Mouse (Mus musculus) skeletal muscle tissue, adult 2 months (tissue): ENCODE results near the gene Oxct2a.
"Not testable (repeated sequence)": the region's sequence is repeated elsewhere in the genome, so short reads cannot be mapped to it uniquely, and the experiment has no call there.

Source experiments
- DNase-seq: peaks from one replicate; pipeline ENCODE4 v3.0.0-alpha.2; 2012; ENCODE audit warnings: low read depth, low spot score

The Oxct2a gene

DNA sequence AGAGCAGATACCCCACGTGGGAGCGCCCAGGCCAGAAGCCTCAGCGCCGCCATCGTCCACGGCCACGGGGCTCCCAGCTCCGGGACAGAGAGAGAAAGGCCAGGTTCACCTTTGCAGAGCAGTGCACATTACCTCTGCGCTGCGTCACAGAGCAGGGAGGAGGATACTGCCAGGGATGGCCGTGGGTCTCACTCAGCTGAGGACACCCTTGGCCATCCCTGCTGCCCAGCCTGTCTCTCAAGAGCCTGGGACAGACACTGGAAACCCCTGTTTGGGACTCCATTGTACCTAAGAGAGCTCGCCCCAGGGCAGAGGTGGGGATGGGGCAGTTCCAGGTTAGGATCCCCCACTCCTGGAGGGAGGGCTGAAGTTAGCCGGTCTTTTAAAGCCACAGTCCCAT lies at the start of gene Oxct2a:
TSS of gene Oxct2a (minus strand) at position 101 of the 400 bp plus-strand sequence.
- DNase-seq = no peak

DNA sequence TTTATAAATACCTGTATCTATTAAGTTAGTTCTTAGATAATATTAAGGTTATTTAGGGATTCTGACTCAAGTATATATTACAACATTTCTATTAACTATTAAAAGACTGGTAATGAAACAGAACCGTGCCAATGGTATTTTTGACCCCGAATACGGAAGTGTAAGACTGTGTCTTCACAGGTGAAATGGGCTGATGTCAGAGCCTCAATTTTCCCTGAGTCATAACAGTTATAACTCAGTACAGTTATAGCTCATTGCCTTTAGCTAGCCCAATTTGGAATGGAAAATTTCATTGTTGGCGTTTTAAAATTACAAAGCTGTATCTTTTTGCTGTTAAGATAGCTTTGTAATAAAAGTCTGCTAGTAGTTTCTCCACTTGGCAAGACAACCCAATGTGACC lies 40.1 kb upstream of the Oxct2a start:
- no peak for DNase-seq

DNA sequence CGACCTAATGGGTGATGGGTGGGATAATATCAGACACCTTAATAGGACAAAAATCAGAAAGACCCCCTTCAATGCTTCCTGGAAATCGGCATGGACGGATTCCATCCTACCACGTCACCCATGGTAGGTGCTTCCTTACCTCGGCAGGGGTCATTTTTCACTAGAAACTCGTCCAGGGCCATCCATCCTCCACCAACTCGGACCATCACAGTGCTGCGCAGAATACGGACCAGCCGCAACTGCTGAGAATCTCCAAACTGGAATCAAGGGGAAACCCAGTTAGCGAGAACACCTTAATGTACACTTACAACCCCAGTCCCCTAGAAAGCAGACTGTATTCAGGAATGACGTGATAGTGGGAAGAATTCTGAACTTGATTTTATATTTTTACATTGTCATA lies 37.3 kb upstream of the Oxct2a start:
- DNase-seq = no peak

DNA sequence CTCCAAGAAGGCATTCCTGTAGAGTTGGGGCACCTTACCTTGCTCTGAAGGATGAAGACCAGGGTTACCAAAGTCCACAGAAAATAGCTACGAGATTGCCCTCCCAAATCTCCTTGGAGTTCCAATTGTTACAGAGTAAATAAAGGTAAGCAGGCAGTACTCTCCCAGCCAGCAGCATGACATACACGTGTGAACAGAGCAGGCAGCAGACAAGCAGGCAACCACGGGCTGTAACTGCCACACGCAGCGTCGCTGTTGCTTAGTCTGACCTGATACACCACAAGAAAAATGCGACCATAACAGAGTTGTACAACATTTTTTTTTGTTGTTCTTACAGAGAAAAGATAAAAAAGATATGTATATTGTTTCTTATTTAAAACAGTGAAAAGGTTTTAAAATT lies 35.2 kb upstream of the Oxct2a start:
- DNase-seq = no peak

DNA sequence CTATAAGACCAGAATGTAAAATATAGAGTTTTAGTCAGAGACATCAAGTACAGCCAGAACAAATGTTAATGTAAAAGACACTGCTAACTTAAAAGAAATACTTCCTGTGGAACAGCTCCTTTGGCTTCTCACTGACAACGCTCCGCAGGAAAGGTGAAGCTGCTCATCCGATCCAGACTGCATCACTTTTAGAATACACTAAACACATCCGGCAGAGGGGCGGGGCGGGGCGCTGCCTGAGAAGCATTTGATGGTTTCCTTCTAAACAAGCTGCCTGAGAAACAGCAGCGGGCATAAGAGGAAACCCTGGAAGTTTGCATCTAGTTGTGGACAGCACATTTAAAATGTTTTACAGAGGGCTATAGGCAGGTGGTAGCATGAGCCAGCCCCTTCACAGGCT lies 32.5 kb upstream of the Oxct2a start:
- no peak for DNase-seq

DNA sequence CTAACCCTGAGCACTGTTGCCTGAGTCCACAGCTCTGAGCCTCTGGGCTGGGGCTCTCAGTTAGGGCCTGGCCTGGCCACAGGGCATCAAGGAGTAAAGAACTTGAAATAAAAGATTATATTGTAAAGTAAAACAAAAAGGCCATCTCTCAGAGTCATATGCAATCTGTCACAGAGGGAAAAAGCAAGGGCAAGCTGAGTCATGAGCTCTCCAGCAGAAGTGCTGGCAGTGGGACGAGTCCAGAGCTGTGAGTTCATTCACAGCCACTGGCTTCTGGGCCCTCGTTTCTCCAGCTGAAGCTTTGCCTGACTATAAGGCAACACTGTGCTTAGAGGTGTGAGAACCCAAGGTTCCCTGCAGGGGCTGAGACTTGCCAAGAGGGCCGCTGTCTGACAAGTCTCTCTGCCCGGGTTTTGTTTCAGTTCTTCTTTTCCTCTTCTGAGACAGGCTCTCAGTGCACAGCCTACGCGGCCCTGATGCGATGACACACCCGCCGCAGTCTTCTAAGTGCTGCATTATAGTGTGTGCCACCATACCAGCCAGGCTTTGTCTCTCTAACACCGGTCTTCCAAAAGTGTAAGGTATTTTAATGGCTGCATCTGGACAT lies 29.9 kb upstream of the Oxct2a start:
- DNase-seq = no peak

DNA sequence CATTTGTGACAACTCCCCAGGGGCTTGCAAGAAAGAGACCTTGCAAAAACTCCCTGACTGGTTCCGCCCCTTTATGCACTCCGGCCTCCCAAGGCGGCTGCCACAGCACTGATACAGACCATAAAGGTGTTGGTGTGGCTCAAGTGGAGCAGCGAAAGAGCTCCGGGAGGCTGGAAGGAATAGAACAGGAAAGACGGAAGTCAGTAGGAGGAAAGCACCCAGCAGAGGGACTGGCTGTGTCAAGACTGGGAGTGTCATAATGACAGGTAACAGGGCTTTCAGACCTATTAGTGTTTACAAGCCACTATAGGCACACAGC lies 20.0 kb upstream of the Oxct2a start:
- DNase-seq = no peak

DNA sequence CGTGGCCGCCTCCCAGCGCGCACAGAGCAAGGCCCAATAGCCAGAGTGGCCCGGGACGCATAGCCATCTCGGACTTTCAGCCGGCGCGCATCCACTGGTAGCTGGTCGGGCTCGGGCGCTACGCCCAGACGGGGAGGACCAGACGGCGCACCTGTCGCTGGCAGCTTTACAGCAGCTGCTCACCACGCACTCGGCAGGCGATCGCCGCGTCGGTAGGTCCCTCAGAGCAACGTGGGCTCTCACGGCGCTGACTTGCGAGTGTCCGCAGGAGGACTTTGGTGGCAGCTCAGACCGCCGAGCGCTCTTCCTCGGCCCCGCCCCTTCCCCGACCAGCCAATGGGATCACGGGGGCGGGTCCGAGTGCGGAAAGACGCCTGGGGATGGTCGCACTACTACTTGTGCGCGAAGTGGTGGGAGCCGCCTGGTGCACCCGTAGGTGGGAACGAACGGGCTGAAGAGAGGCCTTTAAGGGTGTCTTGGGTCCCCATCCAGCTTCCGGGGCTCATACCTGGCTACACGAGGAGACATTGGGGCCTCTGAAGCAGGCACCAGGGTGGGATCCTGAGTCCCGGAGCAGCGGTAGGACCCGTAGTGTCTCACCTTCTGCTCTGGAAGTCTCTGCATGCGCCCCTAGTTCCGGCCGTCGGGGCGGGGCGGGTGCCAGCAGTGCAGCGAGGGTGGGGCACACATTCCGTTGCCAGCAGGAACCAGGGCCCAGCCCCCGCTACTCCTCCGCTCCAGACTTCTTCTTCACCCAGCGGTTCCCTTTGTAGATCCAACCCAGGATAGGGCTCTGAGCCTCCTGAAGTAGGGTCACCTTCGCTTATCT lies 19.4 kb upstream of the Oxct2a start, which contains the start of gene Bmp8a:
TSS of gene Bmp8a (minus strand) at position 611 of the 829 bp plus-strand sequence.
- DNase-seq = peak; percentile 27

DNA sequence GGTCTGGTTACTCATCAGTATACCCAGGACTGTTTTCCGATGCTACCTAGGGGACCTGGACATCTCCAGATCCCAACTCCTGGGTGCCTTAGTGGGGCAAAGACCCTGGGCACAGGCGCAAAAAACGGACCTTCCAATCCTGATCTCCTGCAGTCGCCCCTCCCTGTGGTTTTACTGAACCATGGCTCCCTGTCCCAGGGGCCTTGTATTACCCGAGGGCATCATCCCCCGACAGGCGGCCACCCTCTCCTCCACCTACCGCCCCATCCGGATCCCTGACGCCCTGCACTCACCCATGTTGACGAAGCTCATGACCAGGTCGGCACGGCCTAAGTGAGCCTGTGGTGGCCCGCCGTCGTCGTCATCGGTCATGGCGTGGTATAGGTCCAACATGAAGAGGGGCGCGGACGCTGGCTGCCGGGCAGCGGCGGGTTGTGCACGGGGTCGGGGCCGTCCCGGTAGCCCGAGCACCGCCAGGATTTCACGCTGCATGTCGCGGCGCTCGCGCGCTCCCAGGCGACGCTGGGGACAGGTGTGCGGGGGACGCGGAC lies 18.7 kb upstream of the Oxct2a start:
- no peak for DNase-seq

DNA sequence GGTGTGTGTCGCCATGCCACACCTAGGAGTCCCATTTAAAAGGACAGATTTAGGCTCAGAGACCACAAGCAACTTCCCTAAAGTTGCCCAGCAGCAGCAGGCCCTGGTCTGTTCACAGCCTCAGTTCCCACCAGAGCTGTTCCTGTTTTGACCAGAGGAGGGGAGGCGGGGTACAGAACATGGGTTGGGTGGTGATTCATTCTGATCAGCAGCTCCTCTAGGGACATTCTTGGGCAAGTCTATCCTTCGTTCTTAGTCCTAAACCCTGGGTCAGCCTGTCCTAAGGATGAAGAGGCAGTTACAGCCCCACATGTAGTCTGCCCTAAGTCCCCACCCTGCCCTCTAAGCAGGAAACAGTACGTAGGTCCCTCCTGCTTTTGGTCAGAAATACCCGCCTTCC lies 16.8 kb upstream of the Oxct2a start:
- peak; percentile 15 for DNase-seq

DNA sequence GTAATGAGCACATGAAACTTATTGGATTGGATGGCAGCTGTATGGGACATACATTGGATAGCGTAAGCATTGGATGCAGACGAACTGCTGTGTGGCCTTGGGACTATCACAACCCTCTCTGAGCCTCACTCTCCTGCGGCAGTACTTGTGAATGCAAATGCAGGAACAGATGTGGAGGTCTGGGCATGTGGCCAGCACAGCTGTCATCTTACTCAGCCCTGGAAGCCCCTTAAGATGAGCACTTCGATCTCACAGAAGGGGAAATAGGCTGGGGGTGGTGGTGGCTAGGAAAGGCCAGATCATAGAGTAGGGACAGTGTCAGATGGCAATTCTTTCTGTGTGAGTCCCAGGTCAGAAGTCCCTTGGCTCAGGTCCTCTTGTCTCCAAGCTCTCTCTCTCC lies 14.3 kb upstream of the Oxct2a start:
- DNase-seq = no peak

DNA sequence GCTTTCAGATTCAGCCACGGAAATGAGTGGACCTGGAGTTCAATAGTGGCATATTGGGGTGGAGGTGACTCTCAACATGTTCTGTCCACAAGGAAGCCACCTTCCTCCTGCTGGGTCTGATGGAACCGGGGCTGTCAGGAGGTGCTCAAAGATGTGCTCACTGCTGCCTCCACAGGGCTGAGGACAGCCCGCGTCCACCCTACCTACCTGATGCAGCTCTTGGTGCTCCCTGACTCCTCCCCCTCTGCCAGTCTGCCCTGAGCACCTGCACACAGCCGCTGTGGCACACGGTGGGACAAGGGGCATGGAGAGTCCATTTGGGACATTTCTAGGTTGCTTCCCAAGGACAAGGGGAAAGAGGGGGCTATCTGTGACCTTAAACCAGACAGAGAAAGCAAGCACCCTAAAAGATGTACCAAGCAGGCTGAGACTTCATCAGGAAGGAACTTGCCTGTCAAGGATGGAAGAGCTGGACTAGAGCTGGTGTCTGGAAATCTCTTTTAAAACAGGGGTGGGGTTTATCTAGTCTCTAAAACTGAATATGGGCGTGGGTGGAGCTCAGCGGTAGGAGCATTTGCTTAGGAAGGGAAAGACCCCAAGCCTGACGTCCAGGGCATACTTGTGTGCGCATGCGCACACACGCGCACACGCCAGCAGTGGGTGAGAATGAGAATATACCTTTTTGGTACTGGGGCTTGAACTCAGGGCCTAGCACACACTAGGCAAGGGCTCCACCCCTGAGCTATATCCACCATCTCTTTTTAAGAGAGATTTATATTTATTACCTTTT lies 12.6 kb upstream of the Oxct2a start:
- no peak for DNase-seq

DNA sequence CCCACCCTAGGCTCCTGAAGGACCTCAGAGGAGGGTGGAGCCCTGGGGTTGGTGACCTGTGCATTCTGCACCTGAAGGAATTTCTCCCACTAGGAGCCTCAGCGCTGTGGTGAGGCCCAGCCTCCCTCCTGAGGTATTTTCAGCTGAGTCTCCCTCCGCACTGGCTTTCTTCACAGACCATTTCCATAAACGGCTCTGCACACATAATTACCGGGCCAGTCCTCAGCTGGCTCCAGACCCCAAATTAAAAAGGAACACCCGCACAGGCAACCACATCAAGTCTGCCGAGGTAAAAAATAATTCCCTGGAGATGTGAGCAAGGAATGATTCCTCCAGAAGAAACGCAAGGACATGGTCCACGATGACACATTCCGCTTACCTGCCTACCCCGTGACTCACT lies 11.8 kb upstream of the Oxct2a start:
- not testable (repeated sequence) for DNase-seq

DNA sequence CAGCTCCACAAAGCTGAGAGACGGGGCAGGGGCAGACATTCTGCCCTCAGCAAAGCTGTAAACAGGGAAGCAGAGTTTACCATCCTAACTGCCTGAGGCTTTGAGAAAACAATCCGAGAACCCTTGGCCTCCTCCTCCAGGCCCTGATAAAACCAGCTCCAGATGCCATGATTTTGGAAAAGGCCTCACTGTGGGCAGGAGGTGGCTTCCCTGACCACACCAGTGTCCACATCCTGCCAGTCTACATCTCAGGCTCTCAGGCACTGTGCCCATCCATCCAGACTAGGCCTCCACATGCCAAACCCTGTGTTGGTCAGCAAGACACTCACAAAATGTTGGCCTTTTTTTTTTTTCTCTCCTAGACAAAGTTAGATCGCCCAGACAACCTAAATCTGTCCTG lies 10.7 kb upstream of the Oxct2a start:
- DNase-seq = no peak

DNA sequence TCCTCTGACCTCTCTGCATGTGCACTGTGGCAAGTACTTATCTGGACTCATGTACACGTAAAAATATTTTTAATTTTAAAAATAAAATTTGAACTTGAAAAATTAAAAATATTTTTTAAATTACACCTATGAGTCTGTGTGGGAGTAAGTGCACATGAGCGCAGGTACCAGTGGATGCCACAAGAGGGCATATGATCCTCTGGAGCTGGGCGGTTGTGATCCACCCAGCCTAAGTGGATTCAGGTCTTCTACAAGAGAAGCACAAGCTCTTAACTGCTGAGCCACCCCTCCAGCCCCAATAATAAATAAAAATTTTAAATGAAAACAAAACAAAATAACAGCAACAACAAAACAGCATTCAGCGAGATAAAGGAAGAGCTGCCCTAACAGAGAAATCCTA lies 9.7 kb upstream of the Oxct2a start:
- no peak for DNase-seq

DNA sequence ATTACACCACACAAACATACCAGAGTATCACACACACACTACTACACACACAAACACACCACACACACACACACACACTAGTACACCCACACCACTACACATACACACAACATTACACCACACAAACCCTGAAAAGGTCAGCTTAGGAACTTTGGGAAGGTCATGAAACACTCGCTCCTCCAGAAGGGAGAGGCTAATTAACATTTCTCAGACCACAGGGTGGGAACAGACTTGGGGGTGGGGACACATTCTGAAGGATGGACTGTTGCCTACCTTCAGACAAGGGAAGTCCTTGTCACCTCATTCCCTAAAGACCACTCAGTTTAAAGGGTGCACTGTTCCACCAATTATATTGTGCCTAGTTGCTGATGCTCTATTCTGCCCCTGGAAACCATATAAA lies 8.5 kb upstream of the Oxct2a start:
- DNase-seq = not testable (repeated sequence)

DNA sequence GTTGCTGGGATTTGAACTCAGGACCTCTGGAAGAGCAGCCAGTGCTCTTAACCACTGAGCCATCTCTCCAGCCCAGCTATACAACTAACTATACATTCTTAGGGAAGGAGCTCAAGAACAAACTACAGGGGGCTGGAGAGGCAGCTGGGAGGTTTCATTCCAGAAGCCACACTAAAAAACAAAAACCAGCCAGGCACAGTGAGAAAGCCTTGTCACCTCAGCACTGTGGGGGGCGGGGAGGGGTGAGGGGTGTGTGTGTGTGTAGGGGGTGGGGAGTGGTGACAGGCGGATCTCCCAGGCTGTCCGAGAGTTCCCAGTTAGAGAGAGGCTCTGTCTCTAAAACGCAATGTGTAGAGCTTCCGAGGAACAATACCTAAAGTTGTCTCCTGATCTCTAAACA lies 7.9 kb upstream of the Oxct2a start:
- DNase-seq = no peak

DNA sequence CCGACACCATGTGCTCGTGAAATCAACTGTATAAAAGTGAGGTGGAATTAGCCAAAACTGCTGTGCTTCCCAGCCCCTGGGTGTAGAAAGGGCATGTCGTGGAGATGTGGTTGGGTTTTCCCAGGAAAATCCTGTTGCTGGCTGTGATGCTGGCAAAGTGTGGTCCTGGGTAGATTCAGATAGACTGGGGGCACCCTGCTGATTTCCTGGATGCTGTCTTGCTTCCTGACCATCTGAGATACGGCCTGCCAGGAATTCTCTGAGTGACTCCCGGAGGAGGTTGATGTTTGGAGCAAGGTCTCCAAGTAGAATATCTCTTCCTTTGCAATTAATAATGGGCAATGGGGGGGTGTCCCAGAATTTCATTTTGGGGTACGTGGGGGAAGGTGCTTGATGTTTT lies 5.5 kb upstream of the Oxct2a start:
- no peak for DNase-seq

DNA sequence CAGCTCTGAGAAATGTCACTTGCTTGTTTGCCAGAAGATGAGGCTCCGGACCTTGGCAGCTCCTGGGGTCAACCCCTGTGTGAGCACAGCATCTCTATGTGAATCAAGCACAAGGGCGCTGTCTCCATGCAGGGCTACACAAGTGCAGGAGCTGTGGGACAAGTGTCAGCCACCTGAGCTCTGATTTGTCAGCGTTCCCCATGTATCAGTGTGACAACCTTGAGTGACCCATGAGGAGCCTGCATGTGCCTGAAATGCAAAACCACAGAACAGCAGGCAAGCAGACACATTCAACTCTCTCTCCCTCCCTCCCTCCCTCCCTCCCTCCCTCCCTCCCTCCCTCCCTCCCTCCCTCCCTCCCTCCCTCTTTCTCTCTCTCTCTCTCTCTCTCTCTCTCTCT lies 4.2 kb upstream of the Oxct2a start:
- no peak for DNase-seq

DNA sequence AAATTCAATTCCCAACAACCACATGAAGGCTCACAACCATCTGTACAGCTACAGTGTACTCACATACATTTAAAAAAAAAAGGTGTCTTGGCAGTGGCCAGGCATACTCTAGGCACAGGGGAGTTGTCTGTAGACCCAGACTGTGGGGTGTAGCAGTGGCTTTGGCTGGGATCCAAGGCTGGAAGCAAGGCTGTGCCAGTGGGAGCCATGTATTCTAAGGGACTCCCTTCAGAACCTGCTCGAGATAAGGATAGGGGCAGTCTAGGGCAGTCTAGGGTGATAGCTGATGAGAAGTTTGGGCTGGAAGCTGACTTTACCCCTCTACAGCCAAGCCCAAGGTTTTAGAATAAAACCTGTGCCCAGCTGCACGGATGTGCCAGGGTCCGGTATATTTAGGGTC lies 2.7 kb upstream of the Oxct2a start:
- no peak for DNase-seq

DNA sequence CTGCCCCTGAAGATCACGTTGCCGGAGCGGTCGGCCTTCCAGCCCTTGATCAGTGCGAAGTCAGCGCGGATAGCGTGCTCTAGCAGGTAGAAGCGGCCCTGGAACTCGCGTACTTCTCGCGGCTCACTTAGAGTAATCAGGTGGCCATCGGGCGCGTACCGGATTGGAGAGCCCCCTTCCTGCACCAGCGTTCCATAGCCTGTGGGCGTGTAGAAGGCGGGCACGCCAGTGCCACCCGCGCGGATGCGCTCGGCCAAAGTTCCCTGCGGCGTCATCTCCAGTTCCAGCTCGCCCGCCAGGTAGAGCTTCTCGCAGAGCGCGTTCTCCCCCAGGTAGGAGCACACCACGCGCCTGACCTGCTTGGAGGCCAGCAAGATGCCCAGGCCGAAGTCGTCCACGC lies 524 bp downstream of the Oxct2a start:
- not testable (repeated sequence) for DNase-seq

DNA sequence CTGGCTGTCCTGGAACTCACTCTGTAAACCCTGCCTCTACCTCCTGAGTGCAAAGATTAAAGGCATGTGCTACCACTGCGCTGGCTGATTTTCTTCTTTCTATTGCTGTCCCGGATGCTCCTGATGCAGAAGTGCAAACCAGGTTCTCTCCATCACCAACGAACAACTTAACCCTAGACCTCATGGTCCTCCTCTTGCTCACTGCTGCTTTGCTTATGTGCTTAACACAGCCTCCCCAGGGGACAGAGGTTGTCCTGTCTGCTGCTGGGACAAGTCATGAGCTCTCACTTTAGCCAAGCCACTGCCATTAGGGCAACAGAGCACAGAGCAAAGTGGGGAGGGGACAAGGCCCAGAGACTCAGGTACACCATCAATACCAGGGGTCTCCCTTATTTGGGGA lies 8.9 kb downstream of the Oxct2a start:
- DNase-seq = no peak
